Mouse (Mus musculus) kidney, adult 9 months (tissue): Measurements from ENCODE around the gene Cd72.
"Not testable (repeated sequence)": the region's sequence is repeated elsewhere in the genome, so short reads cannot be mapped to it uniquely, and the experiment has no call there.

ENCODE experiments used
- DNase-seq: peaks from one replicate; pipeline ENCODE4 v3.0.0; 2022

The Cd72 gene

DNA sequence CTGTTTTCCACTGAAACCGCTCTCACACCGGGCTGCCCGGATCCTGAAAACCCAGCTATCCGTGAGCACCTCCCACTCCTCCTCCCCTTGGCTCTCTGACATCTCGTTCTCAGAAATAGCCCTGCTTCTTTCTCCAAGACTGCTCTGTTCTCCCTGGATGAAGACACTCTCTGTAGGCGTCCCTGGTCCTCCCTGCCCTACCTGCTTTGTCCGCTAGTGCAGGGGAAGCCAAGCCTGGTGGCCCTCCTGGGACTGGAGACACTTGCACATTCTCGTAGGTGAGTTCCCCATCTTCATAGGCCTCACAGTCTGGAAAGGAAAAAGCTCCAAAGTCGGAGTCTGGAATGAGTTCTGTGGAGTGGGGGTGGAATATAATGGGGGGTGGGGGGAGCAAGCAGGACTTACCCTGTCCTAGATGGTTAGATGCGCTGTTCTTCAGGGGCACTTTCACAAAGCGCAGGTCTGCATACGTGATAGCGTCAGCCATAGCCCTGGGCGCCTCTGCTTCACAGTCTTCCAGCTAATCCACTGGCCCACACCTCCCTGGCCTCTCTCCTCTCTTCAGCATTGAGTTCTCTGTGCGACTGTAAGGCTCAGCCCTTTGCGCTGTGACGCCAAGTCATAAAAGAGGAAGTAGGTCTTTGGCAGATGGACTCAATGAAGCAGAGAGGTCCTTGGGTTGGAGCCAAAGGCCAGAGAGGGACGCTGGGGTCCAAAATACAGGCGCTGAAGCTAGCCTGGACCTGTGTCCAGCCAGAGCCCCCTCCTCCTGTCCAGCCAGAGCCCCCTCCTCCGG is at the start of gene Cd72:
Gene Cd72 (minus strand): TSS at position 588 of the 796 bp plus-strand sequence.
- no peak for DNase-seq

DNA sequence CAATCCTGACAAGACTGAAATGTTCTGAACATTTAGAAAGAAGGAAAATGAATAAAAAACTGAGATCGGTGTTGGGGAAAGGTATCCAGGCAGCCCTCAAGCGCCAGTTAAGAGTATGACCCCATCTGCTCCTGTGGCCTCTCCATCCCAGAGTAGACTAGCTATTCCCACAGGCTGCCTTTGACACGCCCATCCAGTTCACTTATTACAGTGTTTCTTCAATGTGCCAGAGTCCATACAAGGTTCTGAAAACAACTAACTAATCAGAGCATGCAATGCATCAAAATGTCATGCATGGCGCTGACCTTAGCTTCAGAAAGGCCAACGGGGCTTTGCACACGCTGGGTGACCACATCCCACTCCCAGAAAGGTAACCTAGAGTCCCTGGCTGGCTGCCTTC is 49.1 kb upstream of the Cd72 start:
- peak; percentile 81 for DNase-seq

DNA sequence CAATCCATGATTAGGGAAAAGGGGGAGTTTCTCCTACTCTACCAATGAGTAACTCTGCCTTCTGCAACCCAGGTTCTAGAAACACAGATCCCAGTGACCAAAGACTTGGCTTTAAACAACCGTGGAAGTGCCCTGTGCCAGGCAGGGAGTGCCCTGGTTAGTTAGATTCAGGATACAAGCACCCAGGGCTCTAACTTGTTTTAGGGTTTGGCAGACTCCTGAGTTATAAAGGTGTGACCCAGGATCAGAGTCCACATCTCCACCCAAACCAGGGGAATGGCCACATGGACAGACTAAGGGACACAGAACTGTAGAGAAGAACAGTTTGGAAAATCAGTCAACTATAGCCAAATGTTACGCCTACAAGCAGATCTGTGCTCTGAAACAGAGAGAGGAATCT is 48.6 kb upstream of the Cd72 start:
- DNase-seq, result peak; percentile 93

DNA sequence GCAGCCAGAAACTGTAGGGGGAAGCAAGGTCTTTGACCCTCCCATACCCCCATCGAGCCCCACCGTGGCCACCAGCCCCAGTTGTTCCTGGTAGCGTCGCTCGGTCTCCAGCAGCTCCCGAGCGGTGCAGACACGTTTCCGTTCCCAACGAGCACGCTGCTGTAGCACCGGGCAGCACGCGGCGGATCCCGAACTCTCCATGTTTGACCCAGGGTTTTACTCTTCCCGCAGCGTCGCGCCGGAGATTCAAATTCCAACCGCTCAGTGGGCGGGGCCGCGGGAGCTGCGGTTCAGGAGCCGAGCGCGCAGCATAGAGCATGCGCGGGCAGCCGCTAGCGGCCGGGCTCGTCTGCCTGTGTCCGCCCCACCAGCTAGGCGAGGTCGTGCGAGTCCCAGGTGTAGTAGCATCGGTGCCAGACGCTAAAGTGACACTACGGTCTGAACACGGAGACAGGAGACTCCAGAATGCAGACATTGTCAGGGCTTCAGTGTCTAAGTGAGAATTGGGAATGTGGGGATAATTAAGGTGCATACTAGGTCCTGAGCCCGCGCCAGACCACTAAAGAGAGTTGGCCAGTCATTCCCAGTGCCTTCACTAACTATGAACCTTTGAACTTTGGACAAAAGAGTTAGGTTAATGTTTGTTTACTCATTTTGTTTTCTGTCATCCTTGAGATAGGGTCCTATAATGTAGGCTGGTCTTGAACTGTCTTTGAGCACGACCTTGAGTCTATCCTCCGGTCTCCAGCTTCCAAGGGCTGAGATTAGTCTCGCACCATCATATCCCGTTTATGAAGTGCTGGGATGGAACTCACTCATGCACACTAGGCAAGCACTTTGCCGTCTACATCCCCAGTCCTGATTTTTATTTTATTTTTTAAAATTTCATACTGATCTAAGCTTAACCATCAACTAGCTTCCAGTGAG is 45.2 kb upstream of the Cd72 start, which contains the start of gene Arhgef39:
Gene Arhgef39 (minus strand): TSS at position 289 of the 927 bp plus-strand sequence.
- peak; percentile 90 for DNase-seq

DNA sequence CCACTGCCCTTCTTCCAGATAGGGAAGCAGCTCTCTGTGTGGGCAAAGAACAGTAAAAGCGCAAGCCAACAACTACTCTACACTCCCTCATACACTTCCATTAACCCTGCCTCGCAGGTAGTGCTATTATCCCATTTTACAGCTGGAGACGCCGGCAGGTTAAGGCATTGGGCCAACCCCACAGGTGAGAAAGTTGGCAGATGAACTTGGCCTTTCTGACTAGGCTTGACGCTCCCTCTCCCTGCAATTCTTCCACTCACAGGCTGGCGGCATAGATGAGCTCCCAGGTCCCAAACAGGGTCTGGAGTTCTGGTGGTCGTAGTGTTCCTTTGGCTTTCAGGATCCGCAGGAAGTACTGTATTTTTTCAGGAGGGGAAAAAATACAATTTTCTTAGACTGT is 44.6 kb upstream of the Cd72 start:
- peak; percentile 63 for DNase-seq

DNA sequence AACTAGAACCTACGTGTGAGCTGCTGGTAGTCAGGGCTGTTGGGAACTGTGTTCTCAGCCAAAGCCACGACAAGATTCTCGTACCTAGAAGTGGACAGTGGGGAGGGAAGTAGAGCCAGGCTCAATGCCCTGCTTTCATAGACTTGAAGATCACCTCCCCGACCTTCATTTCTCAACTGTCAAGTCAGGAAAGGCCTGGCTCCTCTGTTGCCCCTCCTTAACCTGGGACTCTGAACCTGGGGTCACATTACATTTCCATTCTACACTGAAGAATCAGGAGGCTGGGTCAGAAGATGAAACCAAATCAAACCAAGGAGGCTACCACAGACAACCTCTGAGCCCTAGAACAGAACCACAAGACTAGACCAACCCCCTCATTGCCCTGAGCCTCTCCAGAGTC is 43.5 kb upstream of the Cd72 start:
- DNase-seq, result peak; percentile 77

DNA sequence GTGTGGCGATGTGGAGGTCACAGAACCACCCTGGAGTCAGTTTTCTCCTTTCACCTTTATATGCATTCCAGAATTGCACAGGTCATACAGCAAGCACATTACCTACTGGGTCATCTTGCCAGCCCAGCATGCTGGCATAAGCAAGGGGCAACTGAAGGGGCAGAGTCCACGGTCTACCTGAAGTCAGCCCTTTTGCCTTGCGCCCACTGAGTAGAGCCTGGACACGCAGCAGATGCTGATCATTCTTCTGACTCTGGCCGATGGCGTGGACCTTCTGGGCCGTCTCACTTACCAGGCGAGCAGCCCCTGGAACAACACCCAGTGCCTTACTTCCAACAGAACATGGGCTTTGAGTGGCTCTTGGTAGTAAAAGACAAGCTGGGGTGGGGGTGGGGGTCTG is 43.0 kb upstream of the Cd72 start:
- peak; percentile 75 for DNase-seq

DNA sequence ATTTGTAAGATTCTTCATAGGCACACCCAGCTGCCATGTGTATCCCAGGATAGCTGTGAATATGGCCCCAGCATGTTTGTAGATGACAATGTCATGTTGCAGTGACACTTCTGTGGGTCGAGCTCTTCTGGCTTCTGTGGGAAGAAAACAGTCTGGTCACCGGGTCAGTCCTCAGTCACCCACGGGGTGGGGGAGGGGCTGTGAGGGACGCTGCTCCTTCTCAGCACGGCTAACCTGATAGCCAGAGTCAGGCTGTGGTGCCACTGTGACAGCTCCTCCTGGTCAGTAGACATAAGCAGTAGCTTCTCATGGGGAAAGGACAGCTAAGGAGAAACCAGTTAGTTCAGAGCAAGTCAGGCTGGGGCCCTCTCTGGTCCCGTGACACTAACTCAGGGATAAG is 42.2 kb upstream of the Cd72 start:
- no peak for DNase-seq

DNA sequence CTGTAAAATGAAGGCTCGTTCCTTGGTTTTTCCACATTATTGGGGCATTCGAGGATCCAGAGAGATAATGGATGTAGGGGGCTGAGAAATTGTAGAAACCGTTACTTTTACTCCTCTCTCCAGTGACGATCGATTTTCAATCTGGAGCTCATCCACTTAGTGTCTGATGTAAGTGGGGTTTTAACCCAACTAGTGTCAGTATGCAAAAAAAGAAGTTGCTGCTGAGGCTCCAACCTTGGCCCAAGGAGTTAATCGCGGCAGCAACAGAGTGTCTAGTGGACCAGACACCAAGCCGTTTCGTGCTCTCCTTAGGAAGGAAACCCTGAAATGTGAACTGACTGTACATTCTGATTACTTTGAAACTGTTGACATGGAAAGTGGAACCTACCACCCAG is 39.4 kb upstream of the Cd72 start:
- DNase-seq, result no peak

DNA sequence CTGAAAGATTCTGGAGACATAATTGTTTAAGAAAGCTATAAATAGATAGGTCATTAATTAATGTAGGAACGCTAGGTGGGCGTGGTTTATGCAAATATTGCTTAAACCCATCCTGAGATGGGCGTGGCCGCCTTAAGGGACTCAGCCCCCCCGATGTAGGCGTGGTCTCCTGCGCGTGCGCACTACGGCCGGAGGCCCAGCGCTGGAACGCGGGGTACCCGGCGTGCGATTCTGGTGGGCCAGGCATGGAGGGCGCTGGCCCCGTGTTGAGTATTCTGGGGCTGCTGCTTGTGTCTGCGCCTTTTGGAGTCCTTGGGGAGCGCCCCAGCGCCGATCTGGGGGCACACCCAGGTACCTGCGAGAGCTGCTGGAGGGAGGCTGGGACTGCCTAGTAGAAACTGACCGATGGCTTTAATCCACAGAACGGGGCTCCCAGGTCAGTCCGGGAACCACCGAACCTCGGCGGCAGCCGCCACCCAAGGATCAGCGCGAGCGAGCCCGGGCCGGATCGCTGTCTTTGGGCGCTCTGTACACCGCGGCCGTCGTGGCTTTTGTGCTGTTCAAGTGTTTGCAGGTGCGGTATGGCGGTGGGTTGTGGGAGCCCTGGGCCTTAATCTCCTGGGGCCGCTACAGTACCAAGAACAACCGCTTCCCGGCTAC is 38.9 kb upstream of the Cd72 start:
- peak; percentile 98 for DNase-seq

DNA sequence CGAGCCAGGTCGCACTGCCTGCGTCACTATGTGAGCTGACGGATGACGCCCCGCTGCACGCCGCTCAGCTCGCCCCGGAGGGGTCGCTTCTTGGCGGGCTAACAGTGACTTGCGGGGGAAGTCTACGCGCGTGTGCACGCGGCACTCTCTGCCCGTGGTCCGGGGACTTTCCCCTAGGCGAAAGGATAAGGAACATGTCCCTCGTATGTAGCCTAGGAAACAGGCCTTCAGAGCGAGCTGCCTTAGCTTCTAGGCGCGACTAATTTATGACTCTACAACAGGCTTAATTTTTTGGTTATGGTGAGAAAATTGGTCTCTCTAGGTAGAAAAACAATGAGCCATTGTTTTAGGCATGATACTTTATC is 38.4 kb upstream of the Cd72 start, which contains the start of gene Ccdc107:
Gene Ccdc107 (plus strand): TSS at position 80 of the 365 bp plus-strand sequence.
- DNase-seq, result peak; percentile 97

DNA sequence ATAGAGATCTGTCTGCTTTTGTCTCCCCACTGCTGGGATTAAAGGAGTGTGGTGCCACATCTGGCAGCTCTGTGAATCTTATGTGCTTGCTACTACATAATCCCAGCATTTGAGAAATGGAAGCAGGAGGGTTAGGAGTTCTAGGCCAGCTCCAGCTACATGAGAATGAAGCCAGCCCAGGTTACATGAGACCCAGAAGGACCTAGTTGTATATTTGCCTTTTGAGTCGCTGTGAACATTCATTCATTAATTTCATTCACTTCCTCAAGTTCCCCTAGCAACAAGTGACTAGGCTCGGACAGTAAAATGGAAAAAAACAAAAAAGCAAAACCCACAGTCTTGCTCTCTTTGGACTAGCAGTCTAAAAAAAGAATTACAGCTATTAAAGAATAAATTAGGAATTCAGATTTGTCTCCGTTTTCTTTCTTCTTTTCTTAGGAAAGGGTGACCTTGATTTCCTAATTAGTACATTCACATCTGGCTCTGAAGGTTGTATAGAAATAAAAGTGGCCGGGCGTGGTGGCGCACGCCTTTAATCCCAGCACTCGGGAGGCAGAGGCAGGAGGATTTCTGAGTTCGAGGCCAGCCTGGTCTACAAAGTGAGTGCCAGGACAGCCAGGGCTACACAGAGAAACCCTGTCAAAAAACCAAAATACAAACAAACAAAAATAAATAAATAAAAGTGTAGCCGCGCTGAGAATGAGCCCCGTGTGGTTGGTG is 37.8 kb upstream of the Cd72 start:
- DNase-seq, result no peak

DNA sequence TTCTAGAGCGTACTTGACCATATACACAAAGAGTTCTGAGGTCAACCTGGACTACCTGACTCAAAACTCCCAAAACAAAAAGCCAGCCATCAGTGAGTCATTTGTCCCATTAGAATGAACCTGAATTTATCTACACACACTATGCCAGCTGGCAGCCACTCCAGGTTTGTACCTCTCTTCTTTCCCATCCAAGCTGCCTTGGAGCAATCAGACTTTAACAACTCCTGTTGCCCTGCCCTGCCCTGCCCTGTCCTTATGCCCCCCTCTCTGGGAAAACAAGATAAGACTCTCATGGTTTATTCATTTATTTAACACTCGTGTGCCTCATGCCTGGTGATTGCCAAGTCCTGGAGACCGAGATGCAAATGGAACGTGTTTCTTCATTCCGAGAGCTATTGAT is 36.4 kb upstream of the Cd72 start:
- no peak for DNase-seq

DNA sequence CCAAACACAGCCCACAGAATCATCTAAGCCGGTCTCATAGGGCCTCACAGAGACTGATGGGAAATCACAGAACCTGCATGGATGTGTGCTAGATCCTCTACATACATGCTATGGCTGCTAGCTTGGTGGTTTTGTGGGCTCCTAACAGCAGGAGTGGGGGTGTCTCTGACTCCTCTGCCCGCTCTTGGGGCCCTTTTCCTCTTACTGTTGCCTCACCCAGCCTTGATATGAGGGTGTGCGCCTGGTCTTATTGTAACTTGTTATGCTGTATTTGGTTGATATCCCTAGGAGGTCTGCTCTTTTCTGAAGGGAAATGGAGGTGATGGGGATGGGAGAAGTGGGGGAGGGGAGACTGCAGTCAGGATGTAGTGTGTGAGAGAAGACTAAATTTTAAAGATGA is 35.2 kb upstream of the Cd72 start:
- DNase-seq, result no peak

DNA sequence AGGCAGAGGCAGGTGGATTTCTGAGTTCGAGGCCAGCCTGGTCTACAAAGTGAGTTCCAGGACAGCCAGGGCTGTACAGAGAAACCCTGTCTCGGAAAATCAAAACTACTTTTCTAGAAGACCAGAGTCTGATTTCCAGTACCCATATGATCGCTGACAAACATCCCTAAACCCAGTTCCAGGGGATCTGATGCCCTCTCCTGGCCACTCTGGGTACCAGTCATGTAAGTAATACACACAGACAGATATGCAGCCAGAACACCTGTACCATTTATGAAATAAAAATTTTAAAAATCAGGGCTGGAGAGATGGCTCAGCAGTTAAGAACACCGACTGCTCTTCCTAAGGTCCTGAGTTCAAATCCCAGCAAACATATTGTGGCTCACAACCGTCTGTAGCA is 31.2 kb upstream of the Cd72 start:
- not testable (repeated sequence) for DNase-seq

DNA sequence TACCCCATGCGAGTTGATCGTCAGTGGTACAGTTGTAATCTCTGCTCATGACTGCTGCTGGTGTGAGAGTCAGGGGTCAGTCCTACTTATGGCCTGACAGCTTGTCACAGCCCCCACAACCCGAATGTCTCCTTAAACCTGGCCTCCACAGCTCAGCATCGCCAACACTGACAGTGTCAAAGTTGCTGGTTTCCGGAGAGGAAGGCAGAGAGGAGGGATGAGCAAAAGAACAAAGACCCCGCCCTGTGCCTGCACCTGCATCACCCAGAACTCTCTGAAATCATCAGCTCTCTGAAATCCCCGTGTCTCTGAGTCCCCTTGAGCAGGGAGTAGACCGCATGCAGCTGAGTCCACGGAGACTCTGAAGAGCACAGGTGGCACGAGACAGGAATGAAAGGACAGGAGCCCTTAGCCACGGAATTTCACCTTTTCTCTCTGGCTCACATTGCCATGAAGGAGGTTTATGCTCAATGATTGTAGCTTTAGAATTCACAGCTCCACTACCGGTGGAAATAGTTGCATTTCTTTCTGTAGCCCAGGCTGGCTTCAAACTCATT is 29.2 kb upstream of the Cd72 start, which contains the start of gene Sit1:
Gene Sit1 (minus strand): TSS at position 200 of the 557 bp plus-strand sequence.
- DNase-seq, result no peak

DNA sequence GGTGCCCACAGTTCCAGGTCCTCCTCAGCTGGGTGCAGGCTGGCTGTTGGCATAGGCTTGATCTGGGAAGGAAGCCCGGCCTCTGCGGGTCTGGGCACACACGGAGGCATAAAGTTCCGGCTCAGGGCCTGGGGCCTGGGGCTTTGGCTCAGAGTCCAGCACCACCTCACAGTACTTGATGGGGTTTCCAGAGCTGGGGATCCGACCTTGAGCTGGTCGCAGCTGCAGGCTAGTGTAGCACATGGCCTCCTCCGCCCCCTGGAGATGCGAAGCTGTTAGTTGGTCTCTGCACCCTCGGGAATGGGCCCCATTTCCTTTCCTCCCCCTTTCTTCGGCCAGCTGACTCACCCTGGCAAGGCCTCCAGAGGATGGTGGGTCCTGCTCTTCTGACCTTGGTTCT is 28.2 kb upstream of the Cd72 start:
- DNase-seq, result no peak

DNA sequence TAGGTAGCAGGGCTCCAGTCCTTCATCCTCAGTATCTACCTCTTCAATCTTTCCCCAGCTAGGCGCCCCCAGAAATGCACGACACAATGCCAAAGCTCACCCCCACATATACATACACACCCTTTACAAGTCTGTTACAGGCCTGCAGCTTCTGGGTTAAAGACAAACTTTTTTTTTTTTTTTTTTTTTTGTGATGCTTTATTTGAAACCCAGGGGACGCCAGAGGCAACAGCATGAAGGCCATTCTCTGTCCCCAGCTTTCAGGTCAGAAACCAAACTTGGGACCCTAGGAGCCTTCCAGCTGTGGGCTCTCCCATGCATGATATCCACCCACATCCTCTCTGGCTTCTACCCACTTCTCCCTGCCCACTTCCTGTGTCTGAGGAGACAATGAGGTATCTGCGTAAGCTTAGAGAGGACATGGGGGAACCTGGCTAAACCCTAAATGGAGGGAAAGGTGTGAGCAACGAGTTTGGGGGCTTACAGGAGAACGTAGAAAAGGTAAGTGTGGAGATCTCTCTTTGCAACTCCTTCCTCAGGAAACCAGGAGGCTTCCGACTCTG is 27.5 kb upstream of the Cd72 start:
- DNase-seq, result no peak

DNA sequence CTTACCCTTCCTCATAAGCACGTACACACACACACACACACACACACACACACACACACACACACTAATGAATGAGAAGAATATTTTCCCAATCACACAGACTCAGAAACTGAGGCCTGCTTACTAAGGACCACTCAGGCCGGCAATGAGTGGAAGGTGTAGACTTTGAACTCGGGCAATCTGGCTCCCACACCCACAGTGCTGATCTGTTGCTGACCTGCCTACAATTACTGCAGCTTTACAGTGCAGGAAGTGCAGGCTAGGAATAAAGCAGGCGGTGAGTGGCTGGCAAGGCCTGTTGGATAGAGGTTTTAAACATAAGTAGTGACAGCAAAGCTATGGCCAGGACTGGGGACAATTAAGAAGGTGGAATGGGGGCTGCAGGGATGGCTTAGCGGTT is 26.6 kb upstream of the Cd72 start:
- DNase-seq, result no peak

DNA sequence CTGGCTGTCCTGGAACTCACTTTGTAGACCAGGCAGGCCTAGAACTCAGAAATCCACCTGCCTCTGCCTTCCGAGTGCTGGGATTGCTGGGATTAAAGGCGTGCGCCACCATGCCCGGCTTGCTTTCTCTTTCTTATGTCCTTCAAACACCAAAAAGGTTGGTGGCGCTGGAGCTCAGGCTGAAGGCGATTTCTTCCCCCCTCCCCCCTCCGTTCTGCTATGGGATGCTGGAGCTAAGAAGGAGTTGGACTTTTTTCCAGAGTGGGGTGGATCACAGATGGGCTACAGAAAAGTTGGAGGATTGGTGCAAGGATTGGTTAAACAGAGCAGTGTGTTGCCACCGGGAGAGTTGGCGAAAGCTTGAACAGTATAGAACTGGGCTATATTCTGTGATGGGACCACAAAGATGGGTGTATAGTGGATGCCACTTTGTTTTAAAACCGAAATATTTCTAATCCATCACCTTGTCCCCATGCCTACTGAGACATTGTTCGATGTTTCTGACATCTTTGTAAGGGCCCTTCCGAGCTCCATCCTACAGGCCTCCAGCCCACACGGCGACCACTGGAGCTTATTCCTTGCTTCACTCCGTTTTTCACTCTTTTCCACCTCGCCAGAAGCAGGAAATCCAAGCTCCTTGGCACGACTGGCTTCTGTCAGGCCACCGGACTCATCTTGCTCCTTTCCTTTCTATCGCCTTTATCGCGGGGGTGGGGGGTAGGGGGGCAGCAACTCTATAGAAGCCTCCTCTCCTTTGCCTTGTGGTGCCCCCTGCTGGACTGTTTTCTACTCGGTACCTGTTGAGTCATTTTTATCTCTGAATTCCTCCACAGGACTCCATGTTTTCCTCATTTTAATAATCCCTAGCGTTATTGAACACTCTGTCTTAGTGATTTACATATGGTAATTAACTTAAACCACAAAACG is 24.7 kb upstream of the Cd72 start:
- peak; percentile 60 for DNase-seq

DNA sequence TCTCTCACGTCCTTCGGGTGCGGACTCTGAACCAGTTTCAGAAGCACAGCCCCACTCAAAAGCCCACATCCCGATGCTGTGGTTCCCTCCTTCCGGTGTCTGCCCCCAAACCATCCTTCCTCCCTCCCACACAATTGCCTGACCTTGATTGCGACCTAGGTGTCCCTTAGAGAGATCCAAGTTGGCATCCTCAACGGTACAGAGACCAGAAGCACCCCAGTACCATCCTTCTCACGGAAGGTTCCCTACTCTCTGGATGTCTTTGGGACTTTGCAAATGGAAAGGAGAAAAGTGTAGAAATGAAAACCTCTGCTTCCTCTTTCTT is 24.1 kb upstream of the Cd72 start:
- no peak for DNase-seq
